Mouse (Mus musculus): Measurements from ENCODE around the gene Dmrta2. TPM values are rescaled to one million over a fixed set of nuclear protein-coding genes. Genes with fewer than 3 reads are reported as not detected.

Dmrta2 gene
- total RNA-seq, 2 experiments from 2014 or later, result 0.41 to 0.55 TPM

DNA sequence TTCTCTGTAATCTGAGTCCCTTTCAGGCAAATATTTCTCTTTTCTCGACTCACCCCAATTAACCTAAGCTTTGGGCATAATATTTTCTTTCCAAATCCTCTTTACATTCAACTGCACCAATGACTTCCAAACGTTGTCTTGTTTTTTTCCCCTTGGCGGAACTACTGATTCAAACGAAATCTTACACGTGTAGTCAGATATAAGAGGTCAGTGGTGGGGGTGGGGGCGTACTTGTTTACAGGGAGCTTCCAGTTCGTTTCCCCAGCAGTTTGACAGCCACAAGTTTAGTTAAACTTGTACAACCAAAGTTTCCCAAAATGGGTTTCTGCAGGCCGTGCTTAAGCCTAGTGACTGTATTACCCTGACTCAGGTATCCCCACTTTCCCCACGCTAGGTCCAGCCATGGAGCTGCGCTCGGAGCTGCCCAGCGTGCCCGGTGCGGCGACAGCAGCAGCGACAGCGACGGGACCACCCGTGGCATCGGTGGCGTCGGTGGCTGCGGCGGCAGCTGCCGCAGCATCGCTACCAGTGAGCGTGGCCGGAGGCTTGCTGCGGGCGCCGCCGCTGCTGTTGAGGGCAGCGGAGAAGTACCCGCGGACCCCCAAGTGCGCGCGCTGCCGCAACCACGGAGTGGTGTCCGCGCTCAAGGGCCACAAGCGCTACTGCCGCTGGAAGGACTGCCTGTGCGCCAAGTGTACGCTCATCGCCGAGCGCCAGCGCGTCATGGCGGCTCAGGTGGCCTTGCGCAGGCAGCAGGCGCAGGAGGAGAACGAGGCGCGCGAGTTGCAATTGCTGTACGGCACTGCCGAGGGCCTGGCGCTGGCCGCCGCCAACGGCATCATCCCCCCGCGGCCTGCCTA is 1.8 kb downstream of the Dmrta2 start:
- no peak for DNase-seq

DNA sequence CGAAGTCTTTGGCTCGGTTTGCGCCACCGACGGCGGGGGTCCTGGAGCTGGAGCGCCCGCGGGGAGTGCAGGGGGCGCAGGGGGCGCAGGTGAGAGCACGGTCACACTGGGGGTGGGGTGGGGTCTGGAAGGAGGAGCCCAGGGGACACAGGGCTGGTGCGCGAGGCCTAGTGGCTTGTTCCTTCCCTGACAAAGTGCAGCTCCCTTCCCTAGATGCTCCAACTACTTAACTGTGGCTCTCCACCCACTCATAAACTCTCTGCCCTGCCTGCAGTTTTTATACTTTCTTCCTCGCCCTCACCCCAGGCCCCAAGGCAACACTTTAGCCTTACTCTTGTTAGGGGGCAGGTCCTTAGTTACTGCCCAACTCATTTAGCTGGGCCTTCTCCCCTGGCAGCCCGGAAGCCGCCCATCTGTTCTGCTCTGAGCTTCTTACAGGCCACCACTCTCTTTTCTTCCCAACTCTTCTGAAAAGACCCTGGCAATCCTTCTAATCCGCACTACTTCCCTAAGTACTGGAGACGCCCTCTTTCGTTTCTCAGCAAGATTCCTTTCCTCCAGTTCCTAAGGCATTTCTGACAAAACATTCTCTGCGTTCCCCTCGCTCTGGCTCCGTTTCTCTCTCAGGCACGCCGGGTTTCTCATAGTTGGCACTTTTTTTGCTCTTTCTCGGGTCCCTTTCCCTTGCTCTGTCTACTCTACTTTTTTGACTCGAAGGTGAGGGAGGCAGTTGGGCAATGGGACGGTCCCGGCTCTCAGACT is 2.6 kb downstream of the Dmrta2 start:
- peak; percentile 11 for DNase-seq

DNA sequence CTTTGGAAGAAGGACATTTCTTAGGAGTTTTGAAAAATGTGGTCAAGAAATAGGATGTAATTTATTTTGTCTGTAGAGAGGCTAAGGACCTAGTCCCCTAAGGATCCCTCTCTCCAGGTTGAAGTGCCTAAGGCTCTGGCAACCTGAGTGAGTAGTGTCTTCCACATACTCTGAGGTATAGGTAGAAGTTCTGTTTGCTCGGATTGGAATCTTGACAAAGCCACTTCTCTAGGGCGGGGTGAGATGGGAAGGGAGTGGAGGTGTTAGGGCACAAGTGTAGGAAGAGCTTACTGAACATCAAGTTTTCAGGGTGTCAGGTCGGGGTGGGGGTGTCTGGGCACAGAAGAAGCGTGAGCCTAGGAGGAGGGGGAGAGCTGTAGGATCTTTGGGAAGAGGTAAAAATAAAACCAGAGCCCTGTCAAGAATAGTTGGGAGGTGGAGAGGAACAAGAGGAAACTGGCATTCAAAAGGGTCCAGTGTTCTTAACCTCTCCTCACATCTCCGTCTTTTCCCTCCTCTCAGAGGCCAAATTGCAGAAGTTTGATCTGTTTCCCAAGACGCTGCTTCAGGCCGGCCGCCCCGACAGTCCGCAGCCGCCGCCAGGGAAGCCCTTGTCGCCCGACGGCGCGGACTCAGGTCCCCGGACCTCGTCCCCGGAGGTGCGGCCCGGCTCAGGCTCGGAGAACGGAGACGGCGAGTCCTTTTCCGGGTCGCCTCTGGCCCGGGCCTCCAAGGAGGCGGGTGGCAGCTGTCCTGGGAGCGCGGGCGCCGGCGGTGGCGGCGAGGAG is 3.4 kb downstream of the Dmrta2 start:
- DNase-seq, result no peak

DNA sequence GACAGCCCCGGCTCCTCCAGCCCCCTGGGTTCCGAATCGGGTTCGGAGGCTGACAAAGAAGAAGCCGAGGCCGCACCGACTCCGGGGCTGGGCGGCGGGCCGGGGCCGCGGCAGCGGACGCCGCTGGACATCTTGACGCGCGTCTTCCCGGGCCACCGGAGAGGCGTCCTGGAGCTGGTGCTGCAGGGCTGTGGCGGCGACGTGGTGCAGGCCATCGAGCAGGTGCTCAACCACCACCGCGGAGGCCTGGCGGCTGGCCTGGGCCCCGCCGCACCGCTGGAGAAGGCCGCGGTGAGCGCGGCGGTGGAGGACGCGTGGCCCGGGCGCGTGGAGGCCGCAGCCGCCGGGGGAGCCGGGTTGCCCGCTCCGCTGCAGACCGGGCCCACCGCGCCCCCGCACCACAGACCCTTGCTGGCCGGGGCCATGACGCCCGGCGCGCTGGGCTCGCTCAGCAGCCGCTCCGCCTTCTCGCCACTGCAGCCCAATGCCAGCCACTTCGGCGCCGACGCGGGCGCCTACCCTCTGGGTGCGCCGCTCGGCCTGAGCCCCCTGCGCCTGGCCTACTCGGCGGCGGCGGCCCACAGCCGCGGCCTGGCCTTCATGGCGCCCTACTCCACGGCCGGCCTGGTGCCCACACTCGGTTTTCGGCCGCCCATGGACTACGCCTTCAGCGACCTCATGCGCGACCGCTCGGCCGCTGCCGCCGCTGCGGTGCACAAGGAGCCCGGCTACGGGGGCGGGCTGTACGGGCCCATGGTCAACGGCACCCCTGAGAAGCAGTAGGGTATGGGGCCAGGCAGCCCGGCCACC is 4.2 kb downstream of the Dmrta2 start:
- DNase-seq, result peak; percentile 17

DNA sequence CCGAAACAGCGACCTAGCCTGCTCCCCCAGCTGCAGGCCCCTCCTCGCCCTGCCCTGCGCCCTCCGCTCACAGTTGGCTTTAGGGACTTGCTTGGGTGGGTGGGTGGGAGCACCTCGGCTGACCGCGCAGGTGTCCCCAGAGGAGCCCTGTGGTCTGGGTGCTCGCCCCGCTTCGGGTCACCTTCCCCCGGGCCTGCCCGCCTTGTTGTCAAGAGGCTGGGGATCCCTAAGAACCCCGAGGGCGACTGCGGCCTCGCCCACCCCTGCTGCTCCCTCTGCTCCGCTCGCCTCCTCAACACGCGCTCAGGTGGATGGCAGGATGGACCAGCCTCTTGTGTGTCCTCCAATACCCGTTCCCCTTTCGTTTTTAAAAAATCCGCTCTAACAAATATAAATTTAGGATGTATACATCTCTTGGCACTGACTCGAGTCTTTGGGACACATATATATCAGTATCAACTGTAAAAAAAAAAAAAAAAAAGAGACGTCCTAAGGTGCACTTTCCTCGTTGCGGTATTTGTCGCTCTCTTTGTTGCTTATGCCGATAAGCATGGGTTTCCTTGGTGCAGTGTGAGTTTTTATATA is 4.9 kb downstream of the Dmrta2 start:
- DNase-seq, result peak; percentile 5

DNA sequence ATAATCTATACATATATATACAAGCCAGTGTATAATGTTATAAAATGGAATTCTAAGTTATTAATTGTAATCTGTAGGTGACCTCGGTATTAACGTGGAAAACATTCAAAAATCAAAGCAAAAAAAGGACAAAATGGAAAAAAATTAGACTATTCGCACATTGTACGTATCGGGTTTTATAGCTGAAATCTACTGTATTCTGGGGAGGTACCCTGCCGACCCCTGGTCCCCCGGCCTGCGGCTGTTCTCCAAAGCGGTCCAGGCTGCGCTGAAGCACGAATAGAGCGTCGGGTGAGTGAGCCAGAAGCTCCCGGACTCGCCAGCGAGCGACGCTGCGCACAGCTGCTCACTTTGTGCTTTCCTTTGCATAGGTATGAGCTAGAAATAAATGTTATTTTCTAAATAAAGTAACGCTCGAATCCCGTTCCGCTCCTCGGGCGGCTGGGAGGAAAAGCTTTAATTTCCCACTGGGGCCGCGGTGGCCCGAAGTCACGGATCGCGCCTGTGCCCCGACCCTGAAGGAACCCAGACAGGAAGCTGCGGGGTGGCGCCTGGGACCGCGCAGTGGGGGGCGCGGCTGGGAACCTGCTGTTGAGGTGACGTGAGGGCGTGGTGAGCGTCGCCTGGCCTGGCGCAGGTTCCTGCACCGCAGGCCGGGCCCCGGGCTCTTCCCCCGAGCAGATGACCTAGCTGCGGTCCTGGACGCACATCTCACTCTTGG is 5.6 kb downstream of the Dmrta2 start:
- peak; percentile 9 for DNase-seq

DNA sequence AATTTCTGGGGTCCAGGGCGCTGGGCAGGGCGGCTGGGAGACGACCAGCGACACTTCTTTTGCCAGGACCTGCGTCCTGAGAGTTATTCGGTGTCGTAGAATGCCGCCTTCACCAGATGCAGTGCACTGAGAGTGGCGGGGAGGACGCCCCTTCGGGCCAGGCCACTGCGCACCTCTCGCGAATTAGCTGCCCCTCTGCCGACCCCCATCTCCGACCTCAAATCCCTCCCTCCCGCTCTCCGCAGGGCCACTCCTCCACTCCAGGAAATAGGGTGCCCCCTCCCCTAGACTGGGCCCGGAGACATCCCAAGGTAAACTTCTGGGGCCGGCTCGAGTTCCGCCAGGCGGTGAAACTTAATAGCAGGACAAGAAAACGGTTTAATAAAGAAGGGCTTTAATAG is 6.2 kb downstream of the Dmrta2 start:
- peak; percentile 4 for DNase-seq

DNA sequence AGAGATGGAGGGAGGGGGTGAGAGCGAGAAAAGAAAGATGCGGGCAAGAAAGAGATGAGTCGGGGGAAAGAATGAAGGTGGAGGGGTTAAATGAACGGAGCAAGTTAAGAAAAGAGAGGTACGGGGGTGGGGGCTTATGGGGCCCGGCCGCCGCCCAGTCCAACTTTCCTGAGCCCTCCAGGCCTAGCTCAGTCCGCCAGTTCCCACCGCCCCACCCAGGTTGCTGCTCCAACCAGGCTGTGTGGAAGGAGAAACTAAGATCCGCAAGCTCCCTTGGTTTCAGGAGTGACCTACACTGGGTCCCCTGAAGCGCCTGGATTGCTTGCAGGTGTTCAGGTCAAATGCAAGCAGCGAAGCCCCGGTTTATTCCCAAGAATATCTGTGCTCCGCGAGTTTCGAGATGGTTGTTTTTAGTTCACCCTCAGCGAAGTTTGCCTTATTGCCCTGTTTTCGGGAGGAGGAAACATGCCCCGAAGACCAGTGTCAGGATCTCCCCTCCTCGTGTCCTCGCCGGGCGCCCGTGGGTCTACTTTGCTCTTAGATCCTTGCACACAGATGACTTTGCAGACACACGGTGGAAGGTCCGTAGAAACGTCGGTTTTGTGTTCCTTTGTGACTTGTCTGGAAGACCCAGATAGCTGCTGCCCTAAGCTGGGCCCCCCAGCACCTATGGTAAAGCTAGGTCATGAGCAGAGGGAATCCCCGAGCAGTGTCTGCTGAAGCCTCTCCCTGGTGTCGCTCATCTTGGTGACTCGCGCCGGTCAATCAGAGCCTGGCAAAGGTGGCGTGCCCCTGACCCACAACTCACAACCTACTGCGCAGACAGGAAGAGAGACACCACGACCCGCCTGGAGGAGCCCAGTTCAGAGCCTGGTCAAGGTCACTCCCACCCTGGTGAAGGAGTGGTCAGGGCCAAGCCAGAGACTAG is 6.9 kb downstream of the Dmrta2 start:
- DNase-seq, result no peak

DNA sequence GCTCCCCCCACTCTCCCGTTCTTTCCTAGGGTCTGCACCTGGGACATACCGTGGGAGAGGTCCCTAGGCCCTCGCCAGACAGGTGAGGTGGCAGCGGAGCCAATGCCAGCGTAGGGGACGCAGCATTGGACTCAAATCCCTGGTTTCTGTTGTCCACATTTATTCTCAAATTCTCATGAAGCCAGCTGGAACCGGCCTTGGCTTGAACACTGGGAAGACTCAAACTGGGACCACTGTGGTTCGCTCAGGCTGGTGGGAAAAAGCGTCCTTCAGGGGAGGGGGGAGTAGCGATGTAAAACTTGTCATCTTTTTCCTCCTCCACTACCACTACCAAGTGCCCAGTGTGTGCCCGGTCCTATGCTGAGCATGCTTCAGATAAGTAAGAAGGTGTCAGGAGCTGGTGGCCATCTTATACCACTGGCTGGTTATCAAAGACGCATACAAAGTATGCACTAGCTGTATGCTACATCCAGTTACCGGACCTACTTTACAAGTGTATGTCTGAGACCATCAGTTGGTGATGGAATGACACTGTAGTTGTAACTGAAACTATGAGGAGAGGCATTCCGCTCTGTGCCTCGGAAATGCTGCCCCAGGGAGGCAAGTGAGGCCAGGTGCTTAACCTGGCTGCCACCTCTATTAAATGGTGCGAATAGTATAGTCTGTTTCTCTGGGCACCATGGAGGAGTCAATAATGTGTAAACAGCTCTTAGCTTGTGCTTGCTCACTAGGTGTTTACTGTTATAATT is 7.7 kb downstream of the Dmrta2 start:
- DNase-seq, result no peak

DNA sequence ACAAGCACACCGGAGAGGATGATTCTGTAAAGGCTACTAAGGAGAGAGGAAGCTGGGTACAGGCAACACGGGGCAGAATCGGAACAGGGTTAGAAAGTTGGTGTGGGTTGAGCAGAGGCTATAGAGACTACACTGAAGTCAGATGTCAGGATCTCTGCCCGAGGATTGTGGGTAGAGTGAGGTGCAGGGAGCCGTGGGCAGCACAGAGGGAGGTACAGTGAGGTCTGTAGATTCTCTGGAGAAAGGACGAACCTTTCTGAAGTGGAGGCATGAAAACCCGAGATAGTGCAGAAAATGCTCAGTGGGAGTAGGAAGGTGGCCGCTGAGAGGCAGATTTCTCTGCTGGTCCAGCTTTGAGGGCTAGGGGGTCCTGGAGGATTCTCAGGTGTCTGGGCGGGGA is 8.4 kb downstream of the Dmrta2 start:
- DNase-seq, result no peak

DNA sequence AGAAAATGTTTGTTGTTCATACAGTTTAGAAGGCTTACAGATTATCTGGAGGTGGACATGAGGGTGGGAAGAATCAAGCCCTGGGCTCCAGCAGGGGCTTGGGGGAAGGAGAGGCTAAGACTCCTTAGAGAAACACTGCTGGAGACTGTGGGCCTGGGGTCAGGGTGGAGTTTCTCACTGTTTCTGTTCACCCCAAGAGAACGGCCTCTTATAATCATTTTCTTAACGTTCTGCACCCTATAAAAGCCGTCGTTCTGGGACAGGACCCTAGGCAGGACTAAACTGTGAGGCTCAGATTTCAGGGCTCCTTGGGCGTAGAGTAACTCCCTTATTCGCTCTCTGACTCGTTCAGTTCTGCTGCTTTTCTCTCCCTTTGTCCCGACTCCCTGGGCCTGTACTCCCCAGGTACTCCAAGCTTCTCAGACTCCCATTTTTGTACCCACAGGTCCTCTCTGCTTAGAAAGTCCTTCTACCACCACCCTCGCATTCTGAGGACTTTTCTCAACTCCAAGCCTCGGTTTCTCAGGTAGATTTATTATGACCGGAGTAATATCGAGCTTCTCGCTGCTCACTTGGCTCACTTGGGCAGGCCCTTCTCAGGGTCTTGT is 9.0 kb downstream of the Dmrta2 start:
- DNase-seq, result no peak

DNA sequence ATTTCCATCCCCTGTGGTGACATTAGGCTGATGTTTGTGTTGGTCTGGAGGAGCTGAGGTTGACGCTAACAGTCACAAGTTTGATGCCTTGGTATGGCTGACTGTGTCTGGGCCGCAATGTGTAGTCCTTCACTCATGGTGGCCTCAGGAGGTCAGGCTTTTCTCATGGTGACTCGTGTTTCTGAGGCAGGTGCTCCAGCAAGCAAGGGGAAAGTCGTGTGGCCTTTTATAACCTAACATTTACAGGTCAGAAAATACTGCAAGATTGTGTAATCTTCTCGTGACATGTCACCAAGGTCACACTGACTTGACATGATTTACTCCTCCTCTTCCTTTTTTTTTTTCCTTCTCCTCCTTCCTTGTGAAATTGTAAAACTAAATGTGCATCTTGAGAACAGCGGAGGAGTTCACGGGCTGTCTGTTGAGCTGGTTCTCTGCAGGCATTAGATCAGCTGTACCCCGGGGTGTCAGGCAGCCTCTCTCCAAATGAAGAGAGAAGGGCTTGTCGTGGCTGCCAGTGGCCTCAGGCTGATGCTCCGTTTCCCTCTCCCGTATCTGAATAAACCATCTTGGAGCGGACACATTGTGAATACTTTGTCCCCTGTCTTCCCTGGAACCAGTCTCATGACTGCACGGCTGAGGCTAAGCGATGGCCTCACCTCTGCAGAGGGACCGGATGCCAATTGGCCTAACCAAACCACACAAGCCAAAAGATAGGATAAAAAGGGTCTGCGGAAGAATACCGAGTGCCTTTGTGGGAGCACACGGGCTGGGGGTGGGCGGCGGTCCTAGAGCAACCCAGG is 9.9 kb downstream of the Dmrta2 start:
- DNase-seq, result no peak

DNA sequence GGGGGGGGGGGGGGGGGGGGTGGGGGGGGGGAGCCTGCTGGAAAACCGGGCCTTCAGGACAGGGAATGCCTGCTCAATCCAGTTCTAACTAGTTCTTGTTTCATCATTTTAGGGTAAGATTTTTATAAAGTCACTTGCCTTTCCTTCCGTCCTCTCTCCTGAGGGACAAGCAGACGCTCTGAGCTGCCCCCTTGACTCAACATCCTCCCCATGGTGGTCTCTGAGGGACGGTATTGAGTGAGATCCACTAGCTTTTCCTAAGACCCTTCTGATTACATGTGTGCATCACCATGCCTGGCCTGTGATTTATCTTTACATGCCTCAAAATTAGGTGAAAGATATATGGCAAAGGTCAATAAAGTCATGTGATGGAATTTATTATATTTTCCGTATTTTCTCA is 10.6 kb downstream of the Dmrta2 start:
- no peak for DNase-seq

DNA sequence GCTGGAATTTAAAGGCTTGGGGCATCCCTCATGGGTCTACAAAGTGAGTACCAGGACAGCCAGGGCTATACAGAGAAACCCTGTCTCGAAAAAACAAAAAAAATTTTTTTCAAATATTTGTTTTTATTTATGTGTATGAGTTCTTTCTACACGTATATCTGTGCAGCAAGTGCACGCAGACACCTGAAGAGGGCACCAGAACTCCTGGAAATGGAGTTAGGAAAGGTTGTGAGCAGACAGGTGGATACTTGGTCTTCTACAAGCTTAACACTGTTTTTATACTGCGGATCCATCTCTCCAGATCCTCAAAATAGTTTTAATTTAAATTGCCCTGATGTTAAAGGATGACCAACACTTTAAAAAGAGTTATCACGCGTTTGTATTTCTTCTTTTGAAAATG is 11.4 kb downstream of the Dmrta2 start:
- no peak for DNase-seq

DNA sequence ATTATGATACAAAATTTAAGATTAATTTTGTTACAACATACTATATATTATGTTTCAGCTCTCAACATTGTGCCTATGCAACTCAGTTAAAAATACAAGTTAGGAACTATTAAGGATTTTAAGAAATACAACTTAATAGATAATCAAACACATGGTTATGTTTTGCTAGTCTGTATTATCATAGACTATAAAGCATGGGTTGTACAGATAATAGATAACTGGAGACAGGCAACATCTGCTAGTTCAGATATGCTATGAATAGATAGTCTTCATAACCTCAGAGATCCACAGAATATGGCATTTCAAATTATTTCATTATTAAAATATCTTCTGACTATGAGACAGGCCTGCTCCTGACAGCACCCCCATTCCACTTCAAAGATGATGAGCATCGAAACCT is 28.2 kb downstream of the Dmrta2 start:
- DNase-seq, result no peak

DNA sequence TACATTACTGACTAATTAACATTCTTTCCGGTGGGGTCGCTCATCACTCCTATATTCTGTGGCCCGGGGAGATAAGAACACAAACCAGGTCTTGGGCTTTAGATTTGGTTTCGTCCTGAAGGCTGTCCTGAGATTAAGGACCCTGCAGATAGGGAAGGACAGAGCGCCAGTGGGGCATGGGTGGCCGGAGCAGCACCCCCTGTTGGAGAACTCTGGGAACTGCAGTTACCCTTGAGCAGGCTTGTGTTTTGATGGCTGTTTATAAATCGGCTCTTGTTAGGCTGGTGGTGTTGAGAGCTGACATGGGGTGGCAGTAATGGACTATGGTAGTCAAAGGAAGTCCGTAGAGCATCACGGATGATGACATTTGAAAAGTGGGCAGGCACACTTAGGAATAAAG is 41.3 kb downstream of the Dmrta2 start:
- no peak for DNase-seq

DNA sequence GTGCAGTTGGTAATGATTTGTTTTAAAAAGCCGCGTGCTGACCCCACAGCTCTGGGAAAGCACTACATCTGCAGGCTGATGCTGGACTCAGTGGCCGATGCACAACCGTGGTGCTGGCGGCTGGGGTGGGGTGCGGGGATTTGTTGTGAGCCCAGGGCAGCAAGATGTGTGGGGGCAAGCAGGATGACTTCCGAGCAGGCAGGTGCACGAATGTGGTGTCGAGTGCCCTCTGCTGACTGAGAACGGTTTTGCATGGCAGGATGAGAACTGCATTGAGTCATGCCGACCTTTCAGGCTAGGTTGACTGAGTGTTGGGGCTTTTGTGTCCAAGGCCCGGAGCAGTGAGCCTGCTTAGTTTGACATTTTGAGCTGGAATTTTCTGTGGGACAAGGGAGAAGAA is 42.4 kb downstream of the Dmrta2 start:
- peak; percentile 83 for DNase-seq

Data from heart, postnatal 4 days (tissue).